Mouse (Mus musculus) embryonic facial prominence, embryonic 13.5 days (tissue): ENCODE data around the gene Arfip2. TPM values are rescaled to one million over a fixed set of nuclear protein-coding genes. Genes with fewer than 3 reads are reported as not detected.

ENCODE experiments used
- ATAC-seq: fragments of 200-750 bp; cut with Nextera tagmentation; 2 replicates; pipeline ENCODE4 v1.8.0; 2017; ENCODE audit warnings: low read depth; ENCODE audit not compliant: insufficient number of reproducible peaks, insufficient read depth, low FRiP score, low TSS enrichment
- H3K27ac ChIP-seq: fragments of 300-500 bp; sonication (generic); 2 replicates; pipeline ENCODE4 v1.5.1; 2015; ENCODE audit warnings: moderate library complexity, mild to moderate bottlenecking, inconsistent platforms
- H3K27me3 ChIP-seq: fragments of 300-500 bp; sonication (generic); 2 replicates; pipeline ENCODE4 v1.6.1; 2015; ENCODE audit warnings: mild to moderate bottlenecking, inconsistent platforms
- H3K36me3 ChIP-seq: fragments of 300-500 bp; sonication (generic); 2 replicates; pipeline ENCODE4 v1.6.1; 2015; ENCODE audit warnings: mild to moderate bottlenecking, inconsistent platforms
- H3K4me1 ChIP-seq: fragments of 300-500 bp; sonication (generic); 2 replicates; pipeline ENCODE4 v1.6.1; 2015; ENCODE audit warnings: inconsistent platforms
- H3K4me2 ChIP-seq: fragments of 300-500 bp; sonication (generic); 2 replicates; pipeline ENCODE4 v1.6.1; 2015; ENCODE audit warnings: moderate library complexity, mild to moderate bottlenecking, inconsistent platforms
- H3K4me3 ChIP-seq: fragments of 300-500 bp; sonication (generic); 2 replicates; pipeline ENCODE4 v1.5.1; 2015; ENCODE audit warnings: mild to moderate bottlenecking, inconsistent platforms
- H3K9ac ChIP-seq: fragments of 300-500 bp; sonication (generic); 2 replicates; pipeline ENCODE4 v1.6.1; 2015; ENCODE audit warnings: mild to moderate bottlenecking, inconsistent platforms
- H3K9me3 ChIP-seq: fragments of 300-500 bp; sonication (generic); 2 replicates; pipeline ENCODE4 v1.6.1; 2016; ENCODE audit warnings: inconsistent platforms
- WGBS: fragments of 180-500 bp; shearing (Covaris S2); methylation state at CpG from one replicate; pipeline ENCODE4 v1.1.7; 2015; ENCODE audit warnings: mixed read lengths; 5-methylcytosine and 5-hydroxymethylcytosine counted together
- polyA plus RNA-seq: library from polyadenylated mRNA; unstranded; fragments of >200 nt; fragmentation: Nextera tagmentation; extraction: Ambion mirVana; gene quantifications from 2 replicates; pipeline ENCODE4 v1.2.1, GENCODE M21; 2015

Arfip2 gene
- polyA plus RNA-seq, 1 experiment from 2014 or later: 81.4 TPM

GRCm38 (mm10) chr7:105608467-105608866, 31.7 kb downstream of the Arfip2 start:
- no peak overlapping the region; the same call in 1 of the 2 replicates for H3K27ac ChIP-seq
- H3K9ac ChIP-seq: no peak overlapping the region
- H3K4me2 ChIP-seq: no peak overlapping the region
- H3K4me3 ChIP-seq: no peak overlapping the region
- H3K4me1 ChIP-seq: peaks cover 5% of the 10 kb centered on the region
- no peaks in the 10 kb centered on the region for H3K27me3 ChIP-seq
- H3K9me3 ChIP-seq: peaks cover 5% of the 10 kb centered on the region; the same call in 1 of the 2 replicates
- no peak for ATAC-seq
- H3K36me3 ChIP-seq: peaks cover 40% of the 10 kb centered on the region
- 87% methylated on average over 3 of the region's 3 CpGs for WGBS

GRCm38 (mm10) chr7:105602860-105603623, 37.2 kb downstream of the Arfip2 start:
- peaks cover 5% of the 10 kb centered on the region; the same call in 1 of the 2 replicates for H3K9me3 ChIP-seq

DNA sequence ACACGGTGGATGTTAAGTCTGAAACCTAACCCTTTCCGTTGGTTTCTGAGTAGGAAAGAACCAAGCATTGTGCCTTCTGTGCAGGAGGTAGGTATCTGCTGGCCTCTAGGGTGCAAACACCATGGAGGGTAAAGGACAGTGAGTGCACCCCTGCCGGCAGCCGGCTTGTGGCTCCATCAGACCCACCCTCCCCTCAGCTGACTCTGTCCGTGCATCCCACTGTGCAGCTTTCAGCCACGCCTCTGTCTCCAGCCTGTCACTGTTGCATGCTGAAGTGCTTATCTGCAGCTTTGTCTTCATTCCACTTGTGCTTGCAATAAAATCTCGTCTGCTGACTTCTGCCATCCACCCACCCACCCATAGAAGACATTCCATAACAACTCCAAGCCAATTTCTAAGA, 50.1 kb downstream of the Arfip2 start:
- Histone ChIP-seq H3K27me3 (no peaks in the 10 kb centered on the region), H3K9ac (no peak overlapping the region), H3K36me3 (no peaks in the 10 kb centered on the region), H3K27ac (no peak overlapping the region), H3K4me3 (no peak overlapping the region), H3K4me2 (no peak overlapping the region), H3K9me3 (no peaks in the 10 kb centered on the region), H3K4me1 (no peaks in the 10 kb centered on the region)
- whole genome bisulfite sequencing: 22% methylated on average over 7 of the region's 7 CpGs
- no peak for ATAC-seq

More at GRCm38 (mm10) chr7:105602860-105603623, 37.2 kb downstream of the Arfip2 start:
- H3K36me3 ChIP-seq: no peaks in the 10 kb centered on the region
- WGBS: 33% methylated on average over 9 of the region's 9 CpGs
- H3K4me3 ChIP-seq: no peak overlapping the region
- H3K4me1 ChIP-seq: peaks cover 3% of the 10 kb centered on the region
- no peaks in the 10 kb centered on the region for H3K27me3 ChIP-seq
- H3K4me2 ChIP-seq: no peak overlapping the region
- H3K27ac ChIP-seq: no peak overlapping the region
- H3K9ac ChIP-seq: no peak overlapping the region
- ATAC-seq: 0 out of 2 replicates have a peak, but pooled peaks have one; percentile 26

- WGBS: 73% methylated on average over 9 of the region's 9 CpGs
- Histone ChIP-seq H3K4me1 (no peaks in the 10 kb centered on the region), H3K9ac (no peak overlapping the region), H3K27me3 (no peaks in the 10 kb centered on the region), H3K36me3 (no peaks in the 10 kb centered on the region), H3K4me3 (no peak overlapping the region), H3K9me3 (no peaks in the 10 kb centered on the region), H3K4me2 (no peak overlapping the region), H3K27ac (no peak overlapping the region)
- no peak for ATAC-seq
Observed at GRCm38 (mm10) chr7:105588325-105588912, 51.8 kb downstream of the Arfip2 start.

Other genes starting within 250 kb of the Arfip2 start
- 41.8 and 48.3 TPM in 2 replicates for gene Fam160a2, start 240.4 kb downstream of the Arfip2 start, polyA plus RNA-seq
- gene Cnga4, start 235.8 kb downstream of the Arfip2 start, polyA plus RNA-seq: 0.10 TPM in 1 of 2 replicates, not detected in the other
- gene Cckbr, start 214.7 kb downstream of the Arfip2 start, polyA plus RNA-seq: 0.48 and 0.52 TPM in 2 replicates
- gene Cavin3, start 158.1 kb downstream of the Arfip2 start, polyA plus RNA-seq: 72.5 and 73.3 TPM in 2 replicates
- 36.7 and 37.1 TPM in 2 replicates for gene Smpd1, start 86.1 kb downstream of the Arfip2 start, polyA plus RNA-seq
- 59.9 and 62.3 TPM in 2 replicates for gene Apbb1, start 58.8 kb downstream of the Arfip2 start, polyA plus RNA-seq
- gene Hpx, start 40.3 kb downstream of the Arfip2 start, polyA plus RNA-seq: 0.37 and 3.7 TPM in 2 replicates
- gene Trim3, start 6.8 kb downstream of the Arfip2 start, polyA plus RNA-seq: 41.3 and 49.1 TPM in 2 replicates
- 161 and 178 TPM in 2 replicates for gene Timm10b, start 360 bp downstream of the Arfip2 start, polyA plus RNA-seq
- 32.4 and 35.2 TPM in 2 replicates for gene Gm45799, start 136 bp upstream of the Arfip2 start, polyA plus RNA-seq
- gene Dnhd1, start 10.4 kb upstream of the Arfip2 start, polyA plus RNA-seq: 1.1 and 1.6 TPM in 2 replicates
- gene Ilk, start 96.2 kb upstream of the Arfip2 start, polyA plus RNA-seq: 253 and 273 TPM in 2 replicates
- 43.4 and 48.9 TPM in 2 replicates for gene Rrp8, start 97.0 kb upstream of the Arfip2 start, polyA plus RNA-seq
- 126 and 137 TPM in 2 replicates for gene Taf10, start 103.9 kb upstream of the Arfip2 start, polyA plus RNA-seq
- gene Tpp1, start 111.8 kb upstream of the Arfip2 start, polyA plus RNA-seq: 44.0 and 45.8 TPM in 2 replicates
- 21.0 and 21.5 TPM in 2 replicates for gene Dchs1, start 147.2 kb upstream of the Arfip2 start, polyA plus RNA-seq
- gene Mrpl17, start 170.7 kb upstream of the Arfip2 start, polyA plus RNA-seq: 321 and 381 TPM in 2 replicates